Mouse (Mus musculus): Measurements from ENCODE around the gene Nup85.

GRCm38 (mm10) chr11:115608421-115609399, 44.5 kb downstream of the Nup85 start:
- TF ChIP-seq POLR2A (IDR thresholded peaks at IDR 0.05; ENCODE audit: insufficient read depth, low read length) (no peak), CTCF (IDR thresholded peaks at IDR 0.05; ENCODE audit: low read depth, low read length) (no peak)
